Mouse (Mus musculus) cerebellum, adult 2 months (tissue): ENCODE measurements around the gene Mafk. TPM values are rescaled to one million over a fixed set of nuclear protein-coding genes. Genes with fewer than 3 reads are reported as not detected.

Source experiments
- DNase-seq, 2 experiments: peaks; one replicate each; pipeline ENCODE4 v3.0.0; 2021
- H3K27ac ChIP-seq: fragments of 200-500 bp; 2 replicates; pipeline ENCODE4 v1.5.1; 2012; ENCODE audit warnings: low read length, control low read depth, inconsistent platforms; ENCODE audit not compliant: insufficient read depth
- H3K27me3 ChIP-seq: fragments of 200-500 bp; 2 replicates; pipeline ENCODE4 v1.6.1; 2012; ENCODE audit warnings: inconsistent platforms, mild to moderate bottlenecking, low read length, moderate library complexity; ENCODE audit not compliant: control insufficient read depth, insufficient read depth
- H3K4me1 ChIP-seq: fragments of 200-500 bp; 2 replicates; pipeline ENCODE4 v1.6.1; 2011; ENCODE audit warnings: low read length; ENCODE audit not compliant: control insufficient read depth, insufficient read depth
- H3K4me3 ChIP-seq: fragments of 200-500 bp; replicated peaks from 2 replicates; pipeline ENCODE3; 2011; ENCODE audit warnings: mild to moderate bottlenecking, low read depth, low read length, control low read depth; ENCODE audit not compliant: insufficient read depth
- CTCF ChIP-seq: fragments of 200-500 bp; IDR thresholded peaks from 2 replicates; pipeline ENCODE4 v1.5.1; 2011; ENCODE audit warnings: low read depth, mild to moderate bottlenecking, control low read depth, low read length, moderate library complexity, borderline replicate concordance; ENCODE audit not compliant: insufficient read depth
- POLR2A ChIP-seq: fragments of 200-500 bp; IDR thresholded peaks from 2 replicates; pipeline ENCODE4 v1.6.1; 2011; ENCODE audit warnings: low read length, control low read depth, borderline replicate concordance; ENCODE audit not compliant: insufficient read depth
- WGBS: fragments of 180-500 bp; shearing (Covaris S2); methylation state at CpG from one replicate; pipeline ENCODE4 v1.1.7; 2018; 5-methylcytosine and 5-hydroxymethylcytosine counted together
- polyA plus RNA-seq: library from polyadenylated mRNA; depleted of rRNA; stranded (reverse); fragments of >200 nt; gene quantifications from 2 replicates; pipeline ENCODE4 v1.2.3, GENCODE M21; 2012

Gene Mafk
- polyA plus RNA-seq, 1 experiment = 7.8 TPM

- no peak overlapping the region for H3K27ac ChIP-seq
- 15% methylated on average over 13 of the region's 13 CpGs for WGBS
- DNase-seq = no peak
- no peaks in the 10 kb centered on the region for H3K4me1 ChIP-seq
- H3K27me3 ChIP-seq = no peaks in the 10 kb centered on the region
- no peak overlapping the region for H3K4me3 ChIP-seq
- TF ChIP-seq POLR2A (no peak), CTCF (no peak)
These were observed 22.7 kb downstream of the Mafk start for GRCm38 (mm10) chr5:139813963-139814381.

- TF ChIP-seq CTCF (no peak), POLR2A (no peak)
- no peak overlapping the region for H3K4me3 ChIP-seq
- H3K4me1 ChIP-seq = no peaks in the 10 kb centered on the region
- no peak overlapping the region for H3K27ac ChIP-seq
- DNase-seq = no peak
- 24% methylated on average over 6 of the region's 6 CpGs for WGBS
- no peaks in the 10 kb centered on the region for H3K27me3 ChIP-seq
These were observed 24.7 kb downstream of the Mafk start for GRCm38 (mm10) chr5:139815964-139816363.

- no peak for DNase-seq
- no peak overlapping the region for H3K27ac ChIP-seq
- no peaks in the 10 kb centered on the region for H3K27me3 ChIP-seq
- TF ChIP-seq POLR2A = no peak
- no peak for TF ChIP-seq CTCF
- no peaks in the 10 kb centered on the region for H3K4me1 ChIP-seq
- no peak overlapping the region for H3K4me3 ChIP-seq
These were observed 25.1 kb downstream of the Mafk start for GRCm38 (mm10) chr5:139816445-139816844.

- TF ChIP-seq CTCF = peak; percentile 71
- TF ChIP-seq POLR2A = no peak
- no peak overlapping the region for H3K27ac ChIP-seq
- WGBS = 9% methylated on average over 1 of the region's 1 CpGs
- no peaks in the 10 kb centered on the region for H3K4me1 ChIP-seq
- no peak for DNase-seq
- no peak overlapping the region for H3K4me3 ChIP-seq
- no peaks in the 10 kb centered on the region for H3K27me3 ChIP-seq
These were observed 26.0 kb downstream of the Mafk start for GRCm38 (mm10) chr5:139817292-139817691.

DNA sequence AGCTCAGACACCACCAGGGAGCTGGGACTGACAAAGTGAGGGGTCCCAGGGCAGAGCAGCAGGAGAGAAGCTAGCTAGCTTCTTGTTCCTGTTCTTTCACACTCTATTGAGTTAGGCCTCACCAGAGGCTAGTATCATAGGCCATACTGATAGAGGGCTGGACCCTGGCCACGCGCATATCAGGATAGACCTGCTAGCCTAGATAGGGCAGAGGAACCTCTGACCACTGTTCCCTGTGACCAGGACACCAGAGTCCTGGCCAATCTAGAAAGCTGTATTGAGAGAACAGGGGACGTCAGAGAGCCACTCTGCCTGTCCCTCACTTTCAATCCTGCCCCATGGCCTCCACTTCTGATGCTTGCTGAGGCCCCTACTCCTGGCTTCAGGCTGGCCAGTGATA is 26.7 kb downstream of the Mafk start:
- no peaks in the 10 kb centered on the region for H3K4me1 ChIP-seq
- no peaks in the 10 kb centered on the region for H3K27me3 ChIP-seq
- WGBS = 82% methylated on average over 3 of the region's 3 CpGs
- H3K27ac ChIP-seq = no peak overlapping the region
- no peak overlapping the region for H3K4me3 ChIP-seq
- no peak for DNase-seq
- no peak for TF ChIP-seq CTCF
- no peak for TF ChIP-seq POLR2A

DNA sequence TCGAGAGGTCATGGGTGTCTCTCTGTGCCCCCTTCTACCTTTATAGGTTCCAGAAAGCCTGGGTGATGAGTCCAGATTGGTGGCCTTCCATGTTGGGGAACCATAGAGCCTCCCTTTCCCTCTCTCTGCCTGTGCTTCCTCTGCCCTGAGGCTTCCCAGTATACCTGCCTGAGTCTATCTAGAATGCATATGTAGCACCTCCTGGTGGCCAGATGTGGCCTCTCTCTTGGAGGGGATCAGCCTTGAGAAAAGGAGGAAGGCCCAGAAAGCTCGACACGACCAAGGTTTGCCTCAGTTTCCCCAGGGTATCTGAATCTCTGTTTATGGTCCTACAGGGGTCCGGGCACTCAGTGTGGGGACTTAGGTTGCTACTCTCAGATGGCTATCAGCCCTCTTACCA is 27.5 kb downstream of the Mafk start:
- Histone ChIP-seq H3K4me1 (no peaks in the 10 kb centered on the region), H3K27me3 (no peaks in the 10 kb centered on the region), H3K27ac (no peak overlapping the region), H3K4me3 (no peak overlapping the region)
- DNase-seq = no peak
- WGBS = 44% methylated on average over 4 of the region's 4 CpGs
- TF ChIP-seq CTCF (peak; percentile 27; the same call in 1 of the 2 replicates), POLR2A (no peak)

- DNase-seq = no peak
- Histone ChIP-seq H3K27me3 (no peaks in the 10 kb centered on the region), H3K27ac (no peak within 1 kb of the TSS), H3K4me1 (no peaks in the 10 kb centered on the region), H3K4me3 (no peak within 1 kb of the TSS)
- TF ChIP-seq CTCF (no peak), POLR2A (no peak)
- 78% methylated on average over 9 of the region's 9 CpGs for WGBS
These were observed 28.3 kb downstream of the Mafk start, which contains the start of gene Tmem184a for GRCm38 (mm10) chr5:139819538-139820181. Gene Tmem184a, minus strand, starts transcription at chr5:139819917.

DNA sequence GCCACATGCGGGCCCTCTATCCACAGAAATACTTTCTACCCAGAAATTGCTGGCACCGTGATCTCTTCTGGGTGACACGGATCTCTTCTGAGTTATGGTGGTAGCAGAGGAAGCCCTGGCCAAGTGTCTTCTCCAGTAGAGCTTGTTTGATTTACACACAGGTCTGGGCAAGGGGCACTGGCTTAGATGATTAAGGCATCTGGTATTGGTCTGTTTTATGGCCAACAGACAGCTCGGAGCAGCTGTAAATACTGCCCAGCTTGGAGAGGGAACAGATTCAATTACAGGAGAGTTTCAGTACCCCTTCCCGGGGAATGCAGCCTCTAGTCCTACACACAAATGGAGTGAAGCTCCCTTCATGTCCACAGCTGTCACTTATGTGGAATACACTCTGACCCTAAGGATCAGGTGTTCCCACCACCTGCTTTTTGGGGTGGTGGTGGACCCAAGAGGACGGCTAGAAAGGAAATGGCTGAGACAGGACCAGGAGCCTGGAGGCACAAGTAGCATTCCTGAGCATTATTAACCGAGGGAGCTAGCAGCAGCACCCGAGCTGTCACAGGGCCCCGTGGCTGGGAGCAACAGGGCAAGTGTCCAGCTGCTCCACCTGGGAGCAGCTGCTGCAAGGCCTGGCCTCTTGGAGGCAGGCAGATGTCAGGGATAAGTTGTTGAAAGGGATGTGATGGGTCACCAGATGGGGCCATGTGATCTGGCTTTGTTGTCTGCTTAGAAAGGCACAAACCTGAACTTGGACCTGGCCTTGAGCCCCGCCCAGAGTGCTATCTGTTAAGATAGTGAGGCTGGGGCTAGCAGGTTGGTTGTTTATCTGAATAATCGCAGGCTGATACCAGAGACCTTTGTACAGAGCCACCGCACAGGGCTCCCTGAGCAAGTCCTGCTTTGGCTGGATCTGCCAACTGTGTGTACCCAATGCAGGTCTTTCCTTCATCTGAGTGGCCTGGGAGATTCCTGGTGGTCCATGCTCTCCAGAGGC is 30.4 kb downstream of the Mafk start:
- DNase-seq = no peak
- Histone ChIP-seq H3K27me3 (no peaks in the 10 kb centered on the region), H3K27ac (no peak overlapping the region), H3K4me1 (0 out of 2 replicates have a peak, but pooled peaks cover 4% of the 10 kb centered on the region), H3K4me3 (no peak overlapping the region)
- 75% methylated on average over 12 of the region's 12 CpGs for WGBS
- TF ChIP-seq CTCF (no peak), POLR2A (no peak)

- 0 out of 2 replicates have a peak, but pooled peaks cover 4% of the 10 kb centered on the region for H3K4me1 ChIP-seq
- no peaks in the 10 kb centered on the region for H3K27me3 ChIP-seq
- H3K4me3 ChIP-seq = no peak overlapping the region
- H3K27ac ChIP-seq = no peak overlapping the region
- DNase-seq = no peak
- no peak for TF ChIP-seq POLR2A
- no peak for TF ChIP-seq CTCF
- WGBS = 86% methylated on average over 10 of the region's 10 CpGs
These were observed 33.2 kb downstream of the Mafk start for GRCm38 (mm10) chr5:139824531-139824930.
